Mouse (Mus musculus) brain, embryonic 14.5 days (tissue): ENCODE data around the gene Mpped1.

ENCODE experiments used
- CTCF ChIP-seq: fragments of 200-500 bp; IDR thresholded peaks from 2 replicates; pipeline ENCODE4 v1.5.1; 2012; ENCODE audit warnings: inconsistent platforms, mild to moderate bottlenecking, moderate library complexity, borderline replicate concordance; ENCODE audit not compliant: insufficient read depth, insufficient read length; ENCODE audit errors: extremely low read depth
- POLR2A ChIP-seq: fragments of 200-500 bp; IDR thresholded peaks from 2 replicates; pipeline ENCODE4 v1.6.1; 2012; ENCODE audit warnings: mild to moderate bottlenecking, inconsistent platforms, borderline replicate concordance; ENCODE audit not compliant: poor library complexity, insufficient read depth, insufficient read length, severe bottlenecking; ENCODE audit errors: extremely low read depth

- TF ChIP-seq POLR2A (no peak), CTCF (no peak)
Observed at GRCm38 (mm10) chr15:83777476-83777875, 1.8 kb upstream of the Mpped1 start.
